Mouse (Mus musculus) thymus, adult 18-20 months (tissue): ENCODE results near the gene Pear1.

Experiments
- DNase-seq, 2 experiments: peaks; one replicate each; pipeline ENCODE4 v3.0.0; 2022; ENCODE audit warnings: mixed read lengths in 2 of 2

Gene Pear1

GRCm38 (mm10) chr3:87809322-87809962 lies 14.7 kb downstream of the Pear1 start:
- no peak for DNase-seq

GRCm38 (mm10) chr3:87804038-87804677 lies 19.9 kb downstream of the Pear1 start:
- DNase-seq: no peak

GRCm38 (mm10) chr3:87801681-87802080 lies 22.4 kb downstream of the Pear1 start:
- DNase-seq: no peak

GRCm38 (mm10) chr3:87796736-87797334 lies 27.3 kb downstream of the Pear1 start, which contains the start of gene Insrr:
Gene Insrr, plus strand, starts transcription at chr3:87796951.
- no peak for DNase-seq

GRCm38 (mm10) chr3:87795336-87796277 lies 28.5 kb downstream of the Pear1 start:
- DNase-seq: no peak

- DNase-seq: no peak
Measured at GRCm38 (mm10) chr3:87794922-87795325, 29.2 kb downstream of the Pear1 start, which contains the start of gene Ntrk1. Gene Ntrk1, minus strand, starts transcription at chr3:87795162.

- no peak for DNase-seq
Measured at GRCm38 (mm10) chr3:87789768-87790167, 34.3 kb downstream of the Pear1 start.

- DNase-seq: no peak
Measured at GRCm38 (mm10) chr3:87789248-87789647, 34.9 kb downstream of the Pear1 start.

- no peak for DNase-seq
Measured at GRCm38 (mm10) chr3:87785626-87786214, 38.4 kb downstream of the Pear1 start.

- no peak for DNase-seq
Measured at GRCm38 (mm10) chr3:87785156-87785555, 39.0 kb downstream of the Pear1 start.

GRCm38 (mm10) chr3:87783282-87784023 lies 40.7 kb downstream of the Pear1 start:
- no peak for DNase-seq

GRCm38 (mm10) chr3:87779086-87779485 lies 45.0 kb downstream of the Pear1 start:
- no peak for DNase-seq

GRCm38 (mm10) chr3:87778283-87778682 lies 45.8 kb downstream of the Pear1 start:
- no peak for DNase-seq

GRCm38 (mm10) chr3:87771088-87771487 lies 53.0 kb downstream of the Pear1 start:
- no peak for DNase-seq

GRCm38 (mm10) chr3:87770280-87770679 lies 53.8 kb downstream of the Pear1 start:
- no peak for DNase-seq

GRCm38 (mm10) chr3:87769506-87769905 lies 54.6 kb downstream of the Pear1 start:
- DNase-seq: no peak

GRCm38 (mm10) chr3:87768844-87769243 lies 55.3 kb downstream of the Pear1 start:
- peak; percentile 50 to 61 for DNase-seq

GRCm38 (mm10) chr3:87768431-87768830 lies 55.7 kb downstream of the Pear1 start:
- DNase-seq: no peak

GRCm38 (mm10) chr3:87767764-87768163 lies 56.3 kb downstream of the Pear1 start:
- no peak for DNase-seq

GRCm38 (mm10) chr3:87766284-87766667 lies 57.8 kb downstream of the Pear1 start:
- DNase-seq: no peak

GRCm38 (mm10) chr3:87765631-87766283 lies 58.3 kb downstream of the Pear1 start:
- no peak for DNase-seq
